Mouse (Mus musculus): ENCODE data around the gene Ano4. TPM values are rescaled to one million over a fixed set of nuclear protein-coding genes. Genes with fewer than 3 reads are reported as not detected.
A peak's percentile ranks its signal among the peaks of the same experiment; 100 is the strongest.

Ano4 gene
- total RNA-seq (2015): 0.44 and 1.4 TPM in 2 replicates
- 0.54 and 1.6 TPM in 2 replicates for total RNA-seq (2017)

DNA sequence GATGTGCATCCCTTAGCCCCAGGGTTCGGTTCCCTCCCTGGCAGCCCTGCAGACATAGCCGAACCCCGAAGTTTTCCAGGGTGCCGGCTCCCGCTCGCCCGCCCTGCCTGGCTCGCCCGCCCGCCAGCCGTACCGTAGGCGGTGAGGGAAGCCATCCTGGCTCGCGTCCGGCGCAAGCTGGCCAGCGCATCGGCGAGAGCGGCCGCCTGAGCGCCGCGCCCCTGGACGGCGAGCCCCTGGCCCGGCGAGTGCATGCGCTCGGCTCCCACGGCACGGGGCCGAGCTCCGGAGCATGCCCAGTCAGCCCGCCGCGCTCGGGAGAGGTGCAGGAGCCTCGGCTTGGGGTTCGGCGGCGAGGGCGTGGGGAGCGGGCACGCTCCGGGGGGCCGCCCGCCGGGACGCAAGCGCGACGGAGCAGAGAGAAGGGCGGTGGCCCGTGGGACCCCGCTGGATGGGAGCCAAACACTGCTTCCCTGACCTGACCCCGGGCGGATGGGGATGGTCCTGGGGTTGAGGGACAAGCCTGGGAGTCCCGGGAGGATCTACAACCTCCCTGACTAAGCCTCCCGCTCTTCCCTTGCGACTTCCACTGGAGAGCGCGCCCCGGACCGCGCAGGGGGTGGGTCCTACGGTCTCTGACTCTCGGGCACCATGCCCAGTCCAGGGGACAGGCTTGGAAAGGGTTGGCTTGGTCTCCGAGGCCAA is at the start of gene Ano4:
TSS of gene Ano4 (minus strand) at position 272 of the 705 bp plus-strand sequence.
- ATAC-seq (replicated peaks; ENCODE audit: poor library complexity): peak; percentile 30

DNA sequence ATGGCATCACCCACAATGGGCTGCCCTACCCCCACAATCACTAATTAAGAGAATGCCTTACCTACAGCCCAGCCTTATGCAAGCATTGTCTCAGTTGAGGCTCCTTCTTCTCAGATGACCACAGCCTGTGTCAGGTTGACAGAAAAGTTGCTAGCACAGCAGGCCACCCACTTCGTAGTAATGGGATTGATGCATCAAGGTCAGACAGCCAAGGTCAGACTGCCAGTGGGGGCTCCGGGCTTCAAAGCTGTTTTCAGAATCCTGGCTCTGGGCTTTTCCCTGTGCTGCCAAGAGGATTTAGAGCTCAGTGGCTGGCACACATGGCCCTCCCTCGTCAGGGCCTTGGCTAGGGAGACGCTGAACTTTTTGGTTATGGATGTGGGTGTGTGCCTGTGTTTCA is 48.1 kb upstream of the Ano4 start:
- no peak for ATAC-seq (replicated peaks; ENCODE audit: poor library complexity)

DNA sequence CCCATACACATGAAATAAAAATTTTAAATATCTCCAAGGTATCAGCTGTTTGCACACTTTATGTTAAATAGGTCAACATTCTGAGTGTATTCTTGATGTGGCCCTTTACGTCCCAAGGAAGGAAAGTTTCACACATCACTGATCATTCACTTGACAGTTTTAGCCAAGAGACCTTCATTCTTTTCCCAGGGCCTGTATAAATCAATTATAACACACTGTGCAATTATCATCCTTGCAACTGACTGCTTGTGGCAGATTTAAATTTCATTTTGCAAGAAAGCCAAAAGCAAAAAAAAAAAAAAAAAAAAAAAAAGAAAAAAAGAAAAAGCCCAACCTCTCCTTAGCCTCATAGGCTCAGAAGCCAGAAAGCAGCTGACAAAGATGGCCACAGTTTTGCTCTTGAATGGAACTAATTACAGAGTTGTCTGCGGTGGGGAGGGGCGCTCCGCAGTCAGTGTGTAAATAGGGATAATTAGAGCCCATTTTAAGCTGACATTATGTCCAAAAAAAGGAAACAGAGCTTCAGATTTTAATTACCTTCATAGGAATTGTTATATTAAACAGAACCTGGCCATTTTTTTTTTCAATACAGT is 47.1 kb upstream of the Ano4 start:
- ATAC-seq (replicated peaks; ENCODE audit: poor library complexity): no peak

DNA sequence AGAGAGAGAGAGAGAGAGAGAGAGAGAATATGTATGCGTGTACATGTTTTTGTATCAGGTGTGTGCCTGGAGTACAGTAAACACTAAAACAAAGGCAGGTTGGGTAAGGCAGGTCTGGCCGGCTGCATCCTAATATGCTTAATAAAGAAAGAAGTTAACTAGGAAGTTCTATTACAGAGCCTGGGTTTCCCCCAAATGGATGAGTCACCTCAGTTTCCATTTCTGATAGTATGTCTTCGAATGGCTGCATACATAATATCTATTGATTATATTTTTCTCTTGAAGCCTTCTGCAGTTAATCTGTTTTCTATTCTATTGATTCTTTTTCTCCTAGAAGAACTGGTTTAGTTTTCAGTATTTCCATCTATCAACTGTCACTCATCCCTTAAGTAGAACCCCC is 41.9 kb upstream of the Ano4 start:
- ATAC-seq (replicated peaks; ENCODE audit: poor library complexity): no peak

DNA sequence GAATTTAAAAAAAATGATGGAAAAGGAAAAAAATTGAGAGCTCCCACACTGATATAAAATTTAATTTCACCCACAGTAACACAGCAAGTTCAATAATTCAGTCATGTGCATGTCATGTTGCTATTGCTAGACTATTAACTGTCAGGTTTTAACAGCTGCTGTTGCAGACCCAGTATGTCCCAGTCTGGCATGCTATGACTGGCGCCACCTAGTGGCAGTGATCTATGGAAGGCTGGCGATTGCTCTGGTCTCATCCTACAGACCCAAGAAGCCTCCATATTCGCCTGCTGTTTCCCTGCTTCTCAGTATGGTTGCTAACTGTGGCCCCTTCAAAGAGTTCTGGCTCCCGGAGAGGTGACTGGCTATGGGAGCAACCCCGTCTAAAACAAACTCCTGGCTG is 38.9 kb upstream of the Ano4 start:
- ATAC-seq (replicated peaks; ENCODE audit: poor library complexity): peak; percentile 100

DNA sequence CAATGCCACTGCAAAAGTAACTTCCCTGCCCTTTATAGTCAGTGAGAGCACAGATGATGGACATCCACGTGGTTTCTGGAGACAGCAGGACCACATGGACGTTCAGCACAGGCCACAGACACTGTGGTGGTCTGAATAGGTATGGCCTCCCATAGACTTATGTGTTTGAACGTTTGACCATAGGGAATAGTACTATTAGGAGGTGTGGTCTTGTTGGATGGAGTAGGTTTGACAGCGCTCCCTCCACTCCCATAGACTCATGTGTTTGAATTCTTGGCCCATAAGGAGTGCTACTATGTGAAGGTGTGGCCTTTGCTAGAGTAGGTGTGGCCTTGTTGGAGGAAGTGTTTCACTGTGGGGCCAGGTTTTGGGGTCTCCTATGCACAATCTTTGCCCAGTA is 33.2 kb upstream of the Ano4 start:
- ATAC-seq (replicated peaks; ENCODE audit: poor library complexity): no peak

DNA sequence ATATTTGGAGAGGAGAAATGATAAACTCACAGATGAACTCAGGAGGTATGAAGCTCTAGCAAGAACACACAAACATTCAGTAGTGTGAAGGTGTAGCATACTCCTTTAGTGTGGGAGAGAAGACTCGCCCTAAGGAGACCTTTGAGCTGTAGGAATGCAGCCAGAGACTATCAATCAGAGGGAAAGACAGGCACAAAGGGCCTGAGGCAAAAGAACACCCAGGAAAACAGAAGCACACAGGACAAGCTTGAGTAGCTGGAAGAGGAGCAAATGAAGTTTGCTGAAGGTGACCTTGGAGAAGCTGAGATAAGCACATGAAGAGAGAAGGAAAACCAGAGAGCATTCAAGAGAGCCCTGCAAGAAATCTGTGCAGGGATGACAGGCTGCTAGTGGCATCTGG is 25.5 kb upstream of the Ano4 start:
- ATAC-seq (replicated peaks; ENCODE audit: poor library complexity): no peak

DNA sequence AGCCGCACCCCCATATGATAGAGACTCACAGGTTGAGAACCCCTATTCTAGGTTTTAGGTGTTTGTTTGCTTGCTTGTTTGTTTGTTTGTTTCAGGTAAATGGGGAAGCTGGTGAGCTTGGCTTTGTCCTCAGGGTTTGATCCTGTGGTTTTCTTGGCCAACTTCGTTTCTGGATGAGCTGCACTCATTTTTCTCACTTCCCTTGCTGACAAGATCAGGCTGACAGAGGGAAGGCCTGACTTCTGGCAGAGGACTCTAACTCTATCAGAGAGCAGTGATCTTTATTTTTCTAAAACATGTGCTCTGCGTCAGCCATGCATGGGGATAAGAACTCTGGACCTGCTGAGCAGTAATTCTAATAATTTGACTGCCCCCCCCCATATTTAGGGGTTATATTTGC is 14.4 kb upstream of the Ano4 start:
- ATAC-seq (replicated peaks; ENCODE audit: poor library complexity): peak; percentile 73

DNA sequence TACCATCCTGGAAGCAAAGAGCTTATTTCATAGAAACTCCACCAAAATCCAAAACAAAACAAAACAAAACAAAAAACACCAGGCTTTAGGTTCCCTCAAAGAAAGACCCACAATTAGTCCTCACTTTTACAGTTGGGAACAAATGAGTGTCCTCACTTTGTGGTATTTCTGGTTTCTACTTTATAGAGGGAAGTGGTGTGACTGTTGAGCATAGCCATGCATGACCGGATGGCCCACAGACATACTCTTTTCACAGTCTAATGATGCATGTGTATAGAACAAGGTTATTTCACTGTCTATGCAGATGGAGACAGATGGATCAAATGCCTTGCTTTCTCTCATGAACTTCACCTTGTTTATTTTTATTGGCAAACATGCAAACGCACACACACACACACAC is 10.1 kb upstream of the Ano4 start:
- ATAC-seq (replicated peaks; ENCODE audit: poor library complexity): peak; percentile 69

DNA sequence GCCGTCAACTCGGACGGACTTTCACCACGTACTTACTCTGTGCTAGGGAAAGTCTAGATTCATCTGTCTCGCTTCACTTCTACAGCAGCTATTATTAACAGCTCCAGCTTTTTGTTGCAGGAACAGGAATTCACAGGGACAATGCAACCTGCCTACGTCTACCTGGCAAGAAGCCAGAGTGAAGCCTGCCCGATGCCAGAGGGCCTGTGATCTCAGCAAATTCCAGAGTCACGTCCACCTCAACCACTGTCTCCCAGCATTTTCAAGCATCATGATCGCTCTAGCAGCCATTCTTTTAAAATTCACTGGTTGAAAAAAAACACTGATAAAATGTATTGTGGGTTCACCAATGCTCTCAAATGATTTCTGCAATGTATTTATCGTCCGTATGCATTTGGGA is 6.9 kb upstream of the Ano4 start:
- no peak for ATAC-seq (replicated peaks; ENCODE audit: poor library complexity)

DNA sequence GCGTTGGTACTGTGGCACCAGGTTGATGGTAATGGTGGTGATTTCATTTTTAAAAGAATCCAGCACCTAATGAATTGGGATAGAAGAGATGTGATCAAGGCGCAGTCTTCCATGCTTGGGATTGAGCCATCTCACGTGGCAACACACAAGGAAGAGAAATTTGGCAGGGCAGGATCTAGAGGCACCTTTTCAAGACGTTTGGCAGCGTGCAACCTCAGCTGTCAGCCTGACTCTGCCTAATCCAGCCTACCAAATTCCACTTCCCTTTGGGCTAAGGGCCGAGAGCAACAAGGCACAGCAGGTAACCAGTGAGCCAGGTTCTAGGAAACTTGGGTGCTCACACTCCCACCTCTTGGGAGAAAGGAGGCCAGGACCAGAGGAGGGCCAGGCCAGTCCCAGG is 1.0 kb upstream of the Ano4 start:
- no peak for ATAC-seq (replicated peaks; ENCODE audit: poor library complexity)

DNA sequence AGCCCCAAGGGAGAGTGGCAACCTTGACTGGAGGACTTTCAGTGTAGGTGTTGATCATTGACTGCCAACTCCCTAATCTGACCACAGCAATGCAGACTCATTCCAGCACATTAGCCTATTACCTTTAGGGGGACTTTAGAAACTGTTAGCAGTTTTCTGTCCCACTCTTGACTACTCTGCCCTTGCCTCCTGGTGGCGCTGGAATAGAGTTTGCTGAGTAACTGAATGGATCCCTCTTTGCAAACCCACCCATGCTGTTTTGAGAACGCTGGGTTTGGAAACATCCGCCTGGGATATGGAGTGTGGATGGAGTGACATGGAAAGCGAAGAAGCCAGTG is 603 bp upstream of the Ano4 start:
- peak; percentile 42 for ATAC-seq (replicated peaks; ENCODE audit: poor library complexity)

DNA sequence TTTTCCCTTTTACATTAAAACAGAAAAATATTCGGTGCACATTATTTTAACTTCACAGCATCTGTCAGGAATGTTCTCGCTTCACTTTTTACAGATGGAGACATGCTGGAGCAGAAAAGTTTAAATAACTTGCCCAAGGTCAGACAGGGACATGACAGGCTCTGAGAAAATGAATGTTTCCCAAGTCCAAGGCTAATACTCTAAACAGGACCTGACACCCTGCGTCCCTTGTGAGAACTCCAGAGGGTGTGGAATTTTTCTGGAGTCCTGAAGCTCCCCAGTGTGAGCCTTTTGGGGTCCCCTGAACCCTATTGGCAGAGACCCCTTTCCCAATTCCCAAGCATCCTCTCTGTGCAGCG is 451 bp downstream of the Ano4 start:
- ATAC-seq (replicated peaks; ENCODE audit: poor library complexity): no peak

DNA sequence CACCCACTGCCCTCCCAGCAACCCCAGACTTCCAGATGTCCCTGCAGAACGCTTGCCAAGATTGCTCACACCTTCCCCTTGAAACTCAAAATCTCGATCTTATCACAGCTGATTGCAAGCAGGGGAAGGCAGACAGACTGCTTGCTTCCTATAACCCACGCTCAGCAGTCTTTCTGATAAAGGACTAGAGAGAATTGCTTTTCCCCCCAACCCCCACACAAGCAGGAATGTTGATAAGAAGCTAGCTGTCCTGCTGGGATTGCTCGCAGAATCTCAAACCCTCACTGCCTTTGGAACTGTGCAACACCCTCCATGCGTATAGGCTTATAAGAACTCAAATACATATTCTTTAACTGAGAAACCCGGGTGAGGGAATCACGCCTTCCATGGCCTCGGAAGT is 846 bp downstream of the Ano4 start:
- ATAC-seq (replicated peaks; ENCODE audit: poor library complexity): no peak

DNA sequence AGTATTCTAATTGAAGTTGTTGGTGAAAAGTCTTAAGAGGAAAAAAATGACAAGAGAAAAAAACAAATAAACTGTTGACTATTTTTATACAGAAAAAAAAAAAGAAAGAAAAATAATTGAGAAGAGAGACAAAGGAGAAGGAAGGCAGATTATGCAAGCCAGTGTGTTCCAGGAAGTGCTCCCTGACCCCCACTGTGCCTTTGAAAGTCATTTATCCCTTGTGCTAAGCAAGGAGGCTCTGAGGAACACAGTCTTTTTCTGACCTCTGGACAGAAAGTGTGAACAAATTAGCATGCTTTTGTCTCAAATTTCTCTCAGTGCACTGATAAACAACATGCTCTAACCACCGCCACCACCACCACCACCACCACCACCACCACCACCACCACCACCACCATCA is 14.3 kb downstream of the Ano4 start:
- ATAC-seq (replicated peaks; ENCODE audit: poor library complexity): peak; percentile 69

DNA sequence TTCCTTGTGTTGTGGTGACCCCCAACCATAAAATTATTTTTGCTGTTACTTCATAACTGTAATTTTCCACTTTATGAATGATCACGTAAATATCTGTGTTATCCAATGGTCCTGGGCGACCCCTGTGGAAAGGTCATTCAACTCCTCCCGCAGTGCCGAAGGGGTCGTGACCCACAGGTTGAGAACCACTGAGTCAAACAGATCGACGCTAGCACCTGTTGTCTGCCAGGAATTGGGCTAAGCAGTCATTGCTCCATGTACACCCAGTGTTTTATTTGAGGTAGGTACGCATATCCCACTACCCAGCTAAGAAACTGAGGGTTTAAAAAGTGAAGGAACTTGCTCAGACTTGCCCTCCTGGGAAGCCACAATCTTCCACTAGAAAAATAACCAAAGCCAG is 14.8 kb downstream of the Ano4 start:
- ATAC-seq (replicated peaks; ENCODE audit: poor library complexity): no peak

DNA sequence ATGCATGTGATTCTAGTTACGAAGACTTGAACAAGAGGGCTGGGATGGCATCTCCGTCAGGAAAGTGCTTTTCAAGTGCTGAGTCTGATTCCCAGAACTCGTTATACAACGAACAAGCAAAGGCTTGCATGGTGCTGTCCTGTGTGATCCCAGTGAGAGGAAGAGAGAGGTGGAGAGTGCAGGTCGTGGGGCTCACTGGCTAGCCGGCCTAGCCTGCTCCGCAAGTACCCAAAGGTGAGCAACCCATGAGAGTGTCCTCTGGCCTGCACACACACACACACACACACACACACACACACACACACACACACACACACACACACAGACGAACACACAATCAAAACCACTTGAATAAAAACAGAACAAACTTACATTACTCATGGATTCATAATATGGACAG is 15.7 kb downstream of the Ano4 start:
- no peak for ATAC-seq (replicated peaks; ENCODE audit: poor library complexity)

DNA sequence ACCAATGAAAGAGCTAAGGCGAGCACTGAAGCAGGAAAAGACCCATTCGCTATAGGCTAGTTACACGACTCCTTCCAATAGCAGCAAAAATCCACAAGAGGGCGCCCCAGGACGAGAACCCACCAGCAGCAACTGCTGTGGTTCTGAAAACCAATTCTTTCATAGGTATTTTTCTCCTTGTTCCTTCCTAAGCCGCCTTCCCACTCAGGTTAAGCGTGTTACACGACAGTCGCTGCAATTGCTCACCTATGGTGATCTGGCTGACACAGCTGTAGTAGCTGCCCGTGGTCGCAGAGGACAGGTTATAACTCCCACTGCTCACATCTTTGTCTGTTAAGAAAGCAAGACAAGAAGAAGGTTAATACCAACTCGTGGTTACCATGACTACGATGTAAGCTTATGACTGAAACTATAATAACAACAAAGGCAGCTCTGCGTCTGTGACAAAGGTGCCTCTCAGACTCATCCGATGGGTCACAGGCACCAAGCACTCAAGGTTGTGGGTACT is 17.5 kb downstream of the Ano4 start:
- peak; percentile 84 for ATAC-seq (replicated peaks; ENCODE audit: poor library complexity)

DNA sequence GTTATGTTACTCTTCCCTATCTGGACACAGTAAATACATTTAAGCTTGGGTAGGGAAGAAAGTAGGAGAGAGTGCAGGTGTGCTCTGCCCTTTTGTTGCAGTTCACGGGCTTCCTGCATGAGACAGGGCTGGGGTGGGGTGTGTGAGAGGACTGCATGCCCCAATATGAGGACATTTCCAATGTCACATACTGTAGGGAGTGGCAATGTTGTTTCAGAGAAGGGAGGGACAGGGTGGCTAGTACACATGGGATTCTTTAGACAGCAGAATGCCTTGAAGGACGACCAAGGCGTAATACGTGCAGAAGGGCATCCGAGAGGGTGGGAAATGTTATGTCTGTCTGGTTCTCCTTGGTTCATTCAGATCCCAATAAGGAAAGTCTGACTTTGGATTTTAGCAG is 18.2 kb downstream of the Ano4 start:
- ATAC-seq (replicated peaks; ENCODE audit: poor library complexity): no peak

DNA sequence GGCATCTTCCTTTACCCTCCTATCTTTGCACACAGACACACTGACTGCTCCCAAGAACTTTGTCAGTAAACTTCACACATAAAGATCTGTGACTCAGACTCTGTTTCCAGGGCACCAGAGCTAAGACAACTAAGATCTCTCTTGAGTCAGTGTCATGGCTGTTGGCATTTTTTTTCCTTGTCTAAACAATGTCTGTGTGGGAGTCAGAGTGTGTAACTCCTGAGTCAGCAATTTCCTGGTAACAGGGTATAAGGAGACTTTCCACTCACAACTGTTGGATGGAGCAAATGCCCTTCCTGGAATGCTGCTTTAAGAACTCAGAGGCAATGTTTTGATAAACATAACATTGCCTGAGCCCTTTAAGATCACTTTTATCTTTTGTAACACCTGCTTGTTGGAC is 37.0 kb downstream of the Ano4 start:
- ATAC-seq (replicated peaks; ENCODE audit: poor library complexity): no peak

DNA sequence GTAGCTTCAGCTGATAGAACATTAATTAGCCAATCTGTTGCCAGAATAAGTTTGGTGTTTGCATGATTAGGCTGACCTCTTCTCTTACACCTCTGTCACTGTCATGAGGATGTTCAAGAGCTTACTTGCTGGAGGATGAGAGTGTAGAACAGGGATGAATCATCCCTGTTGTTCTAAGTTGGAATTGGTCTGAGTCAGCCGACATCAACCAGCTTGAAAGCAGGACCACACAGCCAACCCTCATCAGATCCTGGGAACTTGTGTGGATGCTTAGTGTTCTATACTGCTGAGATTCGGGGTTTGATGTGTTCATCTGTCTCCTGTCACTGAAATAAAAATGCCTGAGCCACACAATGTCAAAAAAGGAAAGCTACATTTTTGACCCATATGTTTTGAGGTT is 44.2 kb downstream of the Ano4 start:
- no peak for ATAC-seq (replicated peaks; ENCODE audit: poor library complexity)

DNA sequence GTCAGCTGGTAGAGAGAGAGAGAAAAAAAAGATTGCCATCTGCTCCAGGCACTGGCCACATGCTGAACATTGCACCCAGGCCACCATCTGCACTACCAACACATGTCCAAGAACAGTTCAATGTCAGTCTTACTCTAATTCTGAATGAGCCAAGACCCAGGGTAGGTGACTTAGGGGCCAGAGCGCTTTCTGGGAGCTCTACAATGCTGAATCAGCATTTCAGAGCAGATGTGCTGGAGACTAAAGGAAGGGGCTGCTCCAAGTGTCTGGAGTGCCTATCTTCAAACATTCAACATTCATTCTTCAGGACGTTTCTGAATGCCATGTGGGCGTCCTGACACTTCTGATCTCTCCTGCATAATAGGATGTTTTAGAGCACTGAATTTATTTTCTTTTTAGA is 51.8 kb downstream of the Ano4 start:
- no peak for ATAC-seq (replicated peaks; ENCODE audit: poor library complexity)

DNA sequence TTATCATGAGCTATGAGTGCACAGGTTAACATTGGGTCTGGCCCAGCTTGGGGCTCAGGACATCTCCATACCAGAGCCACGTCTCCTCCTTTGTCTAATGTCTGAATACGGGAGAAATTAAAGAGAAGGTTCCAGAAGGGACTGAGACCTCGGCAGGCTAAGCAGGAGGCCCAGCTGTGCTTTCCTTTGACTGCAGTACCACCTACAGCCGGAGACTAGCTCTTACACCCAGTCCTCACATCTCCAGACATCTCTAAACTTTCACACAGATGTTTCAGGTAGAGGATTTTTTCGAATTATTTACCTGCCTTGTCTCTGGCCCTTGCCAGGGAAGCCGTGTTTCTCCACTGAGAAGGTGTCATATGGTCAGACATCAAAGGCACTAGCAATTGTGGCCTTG is 53.9 kb downstream of the Ano4 start:
- ATAC-seq (replicated peaks; ENCODE audit: poor library complexity): no peak

All from megakaryocyte progenitor cell, adult 5-6 weeks (primary cell).